Mouse (Mus musculus): ENCODE data around the gene Slc15a5. TPM values are rescaled to one million over a fixed set of nuclear protein-coding genes. Genes with fewer than 3 reads are reported as not detected.

Slc15a5 gene
- total RNA-seq, 2 experiments from 2014 or later = not detected

GRCm38 (mm10) chr6:137976021-137976420 is 103.7 kb downstream of the Slc15a5 start:
- no peak for ATAC-seq (replicated peaks; ENCODE audit: poor library complexity)

GRCm38 (mm10) chr6:137963703-137964102 is 116.0 kb downstream of the Slc15a5 start:
- no peak for ATAC-seq (replicated peaks; ENCODE audit: poor library complexity)

GRCm38 (mm10) chr6:137962836-137963235 is 116.9 kb downstream of the Slc15a5 start:
- no peak for ATAC-seq (replicated peaks; ENCODE audit: poor library complexity)

GRCm38 (mm10) chr6:137960023-137960778 is 119.5 kb downstream of the Slc15a5 start:
- ATAC-seq (replicated peaks; ENCODE audit: poor library complexity) = no peak

GRCm38 (mm10) chr6:137957630-137958029 is 122.1 kb downstream of the Slc15a5 start:
- ATAC-seq (replicated peaks; ENCODE audit: poor library complexity) = no peak

- no peak for ATAC-seq (replicated peaks; ENCODE audit: poor library complexity)
Measured at GRCm38 (mm10) chr6:137956783-137957429, 122.8 kb downstream of the Slc15a5 start.

- no peak for ATAC-seq (replicated peaks; ENCODE audit: poor library complexity)
Measured at GRCm38 (mm10) chr6:137946520-137946919, 133.2 kb downstream of the Slc15a5 start.

GRCm38 (mm10) chr6:137940374-137941218 is 139.1 kb downstream of the Slc15a5 start:
- ATAC-seq (replicated peaks; ENCODE audit: poor library complexity) = no peak

GRCm38 (mm10) chr6:137937541-137937940 is 142.2 kb downstream of the Slc15a5 start:
- ATAC-seq (replicated peaks; ENCODE audit: poor library complexity) = no peak

- ATAC-seq (replicated peaks; ENCODE audit: poor library complexity) = no peak
Measured at GRCm38 (mm10) chr6:137936268-137936667, 143.4 kb downstream of the Slc15a5 start.

GRCm38 (mm10) chr6:137935857-137936256 is 143.9 kb downstream of the Slc15a5 start:
- ATAC-seq (replicated peaks; ENCODE audit: poor library complexity) = no peak

- no peak for ATAC-seq (replicated peaks; ENCODE audit: poor library complexity)
Measured at GRCm38 (mm10) chr6:137935341-137935740, 144.4 kb downstream of the Slc15a5 start.

- ATAC-seq (replicated peaks; ENCODE audit: poor library complexity) = no peak
Measured at GRCm38 (mm10) chr6:137934545-137935298, 145.0 kb downstream of the Slc15a5 start.

Other genes starting within 250 kb of the Slc15a5 start
- 154 and 189 TPM in 2 replicates for gene Mgst1, start 60.4 kb upstream of the Slc15a5 start, total RNA-seq (2015)
- gene Mgst1, start 60.4 kb upstream of the Slc15a5 start, total RNA-seq (2017) = 97.5 and 151 TPM in 2 replicates

All from megakaryocyte progenitor cell, adult 5-6 weeks (primary cell).